Mouse (Mus musculus) thymus, postnatal 10 days (tissue): ENCODE data around the gene Glmn.

Source experiments
- DNase-seq, 2 experiments: peaks; one replicate each; pipeline ENCODE4 v3.0.0; 2021; ENCODE audit warnings: low spot score in 2 of 2

Glmn gene

GRCm38 (mm10) chr5:107516087-107516486 is 81.6 kb downstream of the Glmn start:
- DNase-seq: no peak

GRCm38 (mm10) chr5:107515453-107515852 is 82.2 kb downstream of the Glmn start:
- DNase-seq: no peak

GRCm38 (mm10) chr5:107513583-107513982 is 84.1 kb downstream of the Glmn start:
- peak; percentile 78 to 92 for DNase-seq

- no peak for DNase-seq
These were observed 86.4 kb downstream of the Glmn start for GRCm38 (mm10) chr5:107511326-107511725.

GRCm38 (mm10) chr5:107510503-107510902 is 87.2 kb downstream of the Glmn start:
- no peak for DNase-seq

GRCm38 (mm10) chr5:107507321-107507720 is 90.4 kb downstream of the Glmn start, which contains the start of gene Gm42669:
Gm42669 (plus strand) TSS chr5:107507621.
- DNase-seq: no peak

- DNase-seq: no peak
These were observed 96.9 kb downstream of the Glmn start for GRCm38 (mm10) chr5:107500741-107501140.

- DNase-seq: no peak
These were observed 97.7 kb downstream of the Glmn start for GRCm38 (mm10) chr5:107499891-107500535.
